Mouse (Mus musculus): ENCODE measurements around the gene Adcyap1r1. TPM values are rescaled to one million over a fixed set of nuclear protein-coding genes. Genes with fewer than 3 reads are reported as not detected.

Gene Adcyap1r1
- total and polyA plus RNA-seq, 2 experiments, result 0.74 to 0.78 TPM

DNA sequence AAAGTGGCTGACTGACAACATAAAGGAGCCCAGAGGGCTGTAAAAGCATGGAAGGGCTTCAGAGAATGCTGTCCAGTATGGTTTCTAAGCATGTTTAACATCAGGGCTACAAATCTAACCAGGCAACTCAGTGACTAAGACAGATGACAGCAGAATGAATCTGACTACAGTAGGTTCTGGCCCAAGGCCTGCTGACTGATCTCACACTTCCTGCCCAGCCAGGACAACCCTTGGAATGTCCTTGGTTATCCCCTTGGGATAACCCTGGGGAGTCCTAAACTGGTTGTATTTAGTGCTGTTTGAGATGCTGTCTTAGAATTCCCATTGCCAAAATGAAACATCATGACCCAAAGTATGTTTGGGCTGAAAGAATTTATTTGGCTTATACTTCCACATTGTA lies 19.7 kb upstream of the Adcyap1r1 start:
- H3K36me3 ChIP-seq (ENCODE audit: control insufficient read depth, insufficient read depth, low read length), result no peaks in the 10 kb centered on the region
- no peak overlapping the region for H3K27ac ChIP-seq (replicated peaks; ENCODE audit: insufficient read depth, low read depth, low read length)
- H3K79me2 ChIP-seq (ENCODE audit: control insufficient read depth, insufficient read depth, low read length), result no peaks in the 10 kb centered on the region
- DNase-seq (ENCODE audit: extremely low read depth, low read depth, low spot score), result no peak
- no peaks in the 10 kb centered on the region for H3K27me3 ChIP-seq (ENCODE audit: control insufficient read depth, insufficient read depth, low read length)
- no peak overlapping the region for H3K4me3 ChIP-seq (ENCODE audit: insufficient read depth, low read depth, low read length)
- H3K9ac ChIP-seq (ENCODE audit: low read depth, low read length), result no peak overlapping the region
- no peaks in the 10 kb centered on the region for H3K4me1 ChIP-seq (ENCODE audit: control insufficient read depth, insufficient read depth, low read length)
- TF ChIP-seq CTCF (IDR thresholded peaks at IDR 0.05; ENCODE audit: low read depth, low read length) (no peak), POLR2A (IDR thresholded peaks at IDR 0.05; ENCODE audit: extremely low read depth, insufficient read depth, low read length) (no peak)

DNA sequence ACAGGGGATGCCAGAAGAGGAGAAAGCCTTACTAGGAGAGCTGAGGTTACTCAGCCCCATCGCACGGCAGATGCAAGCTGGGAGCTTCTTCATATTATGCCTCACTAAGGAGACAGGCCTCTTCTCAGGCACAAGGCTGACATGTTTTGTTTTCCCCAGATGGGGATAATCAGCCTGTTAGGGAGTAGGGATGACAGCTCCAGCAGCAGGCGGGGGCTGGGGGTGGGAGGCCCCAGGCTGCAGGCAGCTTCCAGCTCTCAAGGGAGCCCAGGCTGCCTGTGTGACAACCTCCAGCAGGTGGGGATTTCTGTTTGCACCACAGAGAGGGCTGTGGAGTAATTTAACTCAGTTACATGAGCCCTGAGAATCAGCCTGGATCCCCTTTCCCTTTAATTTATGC lies 17.4 kb upstream of the Adcyap1r1 start:
- Histone ChIP-seq H3K4me3 (ENCODE audit: insufficient read depth, low read depth, low read length) (no peak overlapping the region), H3K79me2 (ENCODE audit: control insufficient read depth, insufficient read depth, low read length) (no peaks in the 10 kb centered on the region), H3K27ac (replicated peaks; ENCODE audit: insufficient read depth, low read depth, low read length) (no peak overlapping the region), H3K27me3 (ENCODE audit: control insufficient read depth, insufficient read depth, low read length) (no peaks in the 10 kb centered on the region), H3K4me1 (ENCODE audit: control insufficient read depth, insufficient read depth, low read length) (no peaks in the 10 kb centered on the region), H3K36me3 (ENCODE audit: control insufficient read depth, insufficient read depth, low read length) (no peaks in the 10 kb centered on the region), H3K9ac (ENCODE audit: low read depth, low read length) (no peak overlapping the region)
- TF ChIP-seq POLR2A (IDR thresholded peaks at IDR 0.05; ENCODE audit: extremely low read depth, insufficient read depth, low read length), result no peak
- TF ChIP-seq CTCF (IDR thresholded peaks at IDR 0.05; ENCODE audit: low read depth, low read length), result no peak
- no peak for DNase-seq (ENCODE audit: extremely low read depth, low read depth, low spot score)
- WGBS, result 60% methylated on average over 3 of the region's 3 CpGs

- Histone ChIP-seq H3K9ac (ENCODE audit: low read depth, low read length) (no peak overlapping the region), H3K4me1 (ENCODE audit: control insufficient read depth, insufficient read depth, low read length) (no peaks in the 10 kb centered on the region), H3K4me3 (ENCODE audit: insufficient read depth, low read depth, low read length) (no peak overlapping the region), H3K27me3 (ENCODE audit: control insufficient read depth, insufficient read depth, low read length) (no peaks in the 10 kb centered on the region), H3K27ac (replicated peaks; ENCODE audit: insufficient read depth, low read depth, low read length) (no peak overlapping the region), H3K79me2 (ENCODE audit: control insufficient read depth, insufficient read depth, low read length) (no peaks in the 10 kb centered on the region), H3K36me3 (ENCODE audit: control insufficient read depth, insufficient read depth, low read length) (no peaks in the 10 kb centered on the region)
- WGBS, result 63% methylated on average over 8 of the region's 8 CpGs
- TF ChIP-seq CTCF (IDR thresholded peaks at IDR 0.05; ENCODE audit: low read depth, low read length) (no peak), POLR2A (IDR thresholded peaks at IDR 0.05; ENCODE audit: extremely low read depth, insufficient read depth, low read length) (no peak)
- DNase-seq (ENCODE audit: extremely low read depth, low read depth, low spot score), result no peak
Observed at GRCm38 (mm10) chr6:55435266-55436159, 16.3 kb upstream of the Adcyap1r1 start.

DNA sequence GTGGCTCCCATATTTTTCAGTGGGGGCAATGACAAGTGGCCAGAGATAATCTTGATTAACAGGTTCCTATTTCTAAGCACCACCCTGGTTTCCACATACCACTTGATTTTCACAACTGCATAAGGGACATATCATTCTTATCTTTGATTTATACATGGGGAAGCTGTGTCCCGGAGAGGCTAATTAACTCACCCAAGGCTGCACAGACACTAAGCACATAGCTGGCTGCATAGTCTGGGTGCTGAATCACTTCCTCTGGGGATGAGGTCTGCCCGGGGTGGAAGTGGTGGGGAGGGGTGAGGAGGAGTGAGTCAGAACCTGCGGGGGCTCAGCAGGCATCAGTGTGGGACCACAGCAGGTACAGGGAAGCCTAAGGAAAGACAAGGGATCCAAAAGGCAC lies 13.9 kb upstream of the Adcyap1r1 start:
- Histone ChIP-seq H3K27ac (replicated peaks; ENCODE audit: insufficient read depth, low read depth, low read length) (no peak overlapping the region), H3K79me2 (ENCODE audit: control insufficient read depth, insufficient read depth, low read length) (no peaks in the 10 kb centered on the region), H3K36me3 (ENCODE audit: control insufficient read depth, insufficient read depth, low read length) (no peaks in the 10 kb centered on the region), H3K4me1 (ENCODE audit: control insufficient read depth, insufficient read depth, low read length) (no peaks in the 10 kb centered on the region), H3K27me3 (ENCODE audit: control insufficient read depth, insufficient read depth, low read length) (no peaks in the 10 kb centered on the region), H3K4me3 (ENCODE audit: insufficient read depth, low read depth, low read length) (no peak overlapping the region), H3K9ac (ENCODE audit: low read depth, low read length) (no peak overlapping the region)
- DNase-seq (ENCODE audit: extremely low read depth, low read depth, low spot score), result no peak
- no peak for TF ChIP-seq POLR2A (IDR thresholded peaks at IDR 0.05; ENCODE audit: extremely low read depth, insufficient read depth, low read length)
- no peak for TF ChIP-seq CTCF (IDR thresholded peaks at IDR 0.05; ENCODE audit: low read depth, low read length)
- WGBS, result 42% methylated on average over 3 of the region's 3 CpGs

- TF ChIP-seq POLR2A (IDR thresholded peaks at IDR 0.05; ENCODE audit: extremely low read depth, insufficient read depth, low read length) (no peak), CTCF (IDR thresholded peaks at IDR 0.05; ENCODE audit: low read depth, low read length) (no peak)
- H3K27me3 ChIP-seq (ENCODE audit: control insufficient read depth, insufficient read depth, low read length), result no peaks in the 10 kb centered on the region
- H3K79me2 ChIP-seq (ENCODE audit: control insufficient read depth, insufficient read depth, low read length), result no peaks in the 10 kb centered on the region
- H3K4me3 ChIP-seq (ENCODE audit: insufficient read depth, low read depth, low read length), result no peak overlapping the region
- WGBS, result 66% methylated on average over 2 of the region's 2 CpGs
- H3K36me3 ChIP-seq (ENCODE audit: control insufficient read depth, insufficient read depth, low read length), result no peaks in the 10 kb centered on the region
- no peak for DNase-seq (ENCODE audit: extremely low read depth, low read depth, low spot score)
- no peak overlapping the region for H3K9ac ChIP-seq (ENCODE audit: low read depth, low read length)
- H3K27ac ChIP-seq (replicated peaks; ENCODE audit: insufficient read depth, low read depth, low read length), result no peak overlapping the region
- no peaks in the 10 kb centered on the region for H3K4me1 ChIP-seq (ENCODE audit: control insufficient read depth, insufficient read depth, low read length)
Observed at GRCm38 (mm10) chr6:55438837-55439236, 12.9 kb upstream of the Adcyap1r1 start.
